Mouse (Mus musculus) neural tube, embryonic 15.5 days (tissue): Measurements from ENCODE around the gene Ndufc2. TPM values are rescaled to one million over a fixed set of nuclear protein-coding genes. Genes with fewer than 3 reads are reported as not detected.
A peak's percentile ranks its signal among the peaks of the same experiment; 100 is the strongest.

Experiments
- ATAC-seq: fragments of 200-750 bp; cut with Nextera tagmentation; 2 replicates; pipeline ENCODE4 v1.8.0; 2017; ENCODE audit warnings: mild to moderate bottlenecking, moderate TSS enrichment, moderate library complexity; ENCODE audit not compliant: low FRiP score
- H3K27ac ChIP-seq: fragments of 300-500 bp; sonication (generic); replicated peaks from 2 replicates; pipeline ENCODE4 v1.5.1; 2015; ENCODE audit warnings: mild to moderate bottlenecking, inconsistent platforms
- H3K27me3 ChIP-seq: fragments of 300-500 bp; sonication (generic); replicated peaks from 2 replicates; pipeline ENCODE4 v1.6.1; 2015; ENCODE audit warnings: inconsistent platforms
- H3K36me3 ChIP-seq: fragments of 300-500 bp; sonication (generic); 2 replicates; pipeline ENCODE4 v1.6.1; 2015; ENCODE audit warnings: inconsistent platforms
- H3K4me1 ChIP-seq: fragments of 300-500 bp; sonication (generic); 2 replicates; pipeline ENCODE4 v1.6.1; 2015; ENCODE audit warnings: inconsistent platforms
- H3K4me2 ChIP-seq: fragments of 300-500 bp; sonication (generic); 2 replicates; pipeline ENCODE4 v1.6.1; 2015; ENCODE audit warnings: inconsistent platforms, mild to moderate bottlenecking, moderate library complexity
- H3K4me3 ChIP-seq: fragments of 300-500 bp; sonication (generic); replicated peaks from 2 replicates; pipeline ENCODE4 v1.5.1; 2015; ENCODE audit warnings: mild to moderate bottlenecking, inconsistent platforms
- H3K9ac ChIP-seq: fragments of 300-500 bp; sonication (generic); replicated peaks from 2 replicates; pipeline ENCODE4 v1.6.1; 2015; ENCODE audit warnings: mild to moderate bottlenecking, inconsistent platforms
- H3K9me3 ChIP-seq: fragments of 300-500 bp; sonication (generic); replicated peaks from 2 replicates; pipeline ENCODE4 v1.6.1; 2016; ENCODE audit warnings: inconsistent platforms
- whole genome bisulfite sequencing: fragments of 180-500 bp; shearing (Covaris S2); methylation state at CpG from one replicate; pipeline ENCODE4 v1.1.7; 2015; ENCODE audit warnings: mixed read lengths; 5-methylcytosine and 5-hydroxymethylcytosine counted together
- polyA plus RNA-seq: library from polyadenylated mRNA; unstranded; fragments of >200 nt; fragmentation: Nextera tagmentation; extraction: Ambion mirVana; gene quantifications from 2 replicates; pipeline ENCODE4 v1.2.1, GENCODE M21; 2015

The Ndufc2 gene
- polyA plus RNA-seq, 1 experiment from 2014 or later = 526 TPM

DNA sequence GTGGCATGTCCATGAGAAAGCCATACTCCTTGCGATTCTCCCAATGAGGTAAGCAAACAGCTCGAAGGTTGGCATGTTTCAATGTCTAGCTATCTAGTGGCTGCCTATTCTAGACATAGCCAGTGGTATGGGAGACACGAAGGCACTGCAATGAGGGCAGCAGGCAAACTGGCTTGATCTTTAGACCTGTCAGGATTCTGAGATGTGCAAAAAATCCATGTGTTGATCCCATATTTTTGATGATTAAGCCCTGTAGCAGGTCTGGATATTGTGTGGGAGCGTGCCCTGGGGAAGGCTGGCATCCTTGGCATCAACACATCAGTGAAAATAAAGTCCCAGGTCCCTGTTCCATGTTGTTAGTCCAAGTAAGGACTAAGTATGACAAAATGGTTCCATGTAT, 11.3 kb upstream of the Ndufc2 start:
- no peak overlapping the region for H3K9ac ChIP-seq
- H3K4me2 ChIP-seq = no peak overlapping the region
- no peaks in the 10 kb centered on the region for H3K27me3 ChIP-seq
- no peak overlapping the region for H3K4me3 ChIP-seq
- ATAC-seq = no peak
- 94% methylated on average over 4 of the region's 4 CpGs for WGBS
- H3K9me3 ChIP-seq = no peaks in the 10 kb centered on the region
- H3K27ac ChIP-seq = no peak overlapping the region
- H3K36me3 ChIP-seq = peaks cover 49% of the 10 kb centered on the region
- no peaks in the 10 kb centered on the region for H3K4me1 ChIP-seq

DNA sequence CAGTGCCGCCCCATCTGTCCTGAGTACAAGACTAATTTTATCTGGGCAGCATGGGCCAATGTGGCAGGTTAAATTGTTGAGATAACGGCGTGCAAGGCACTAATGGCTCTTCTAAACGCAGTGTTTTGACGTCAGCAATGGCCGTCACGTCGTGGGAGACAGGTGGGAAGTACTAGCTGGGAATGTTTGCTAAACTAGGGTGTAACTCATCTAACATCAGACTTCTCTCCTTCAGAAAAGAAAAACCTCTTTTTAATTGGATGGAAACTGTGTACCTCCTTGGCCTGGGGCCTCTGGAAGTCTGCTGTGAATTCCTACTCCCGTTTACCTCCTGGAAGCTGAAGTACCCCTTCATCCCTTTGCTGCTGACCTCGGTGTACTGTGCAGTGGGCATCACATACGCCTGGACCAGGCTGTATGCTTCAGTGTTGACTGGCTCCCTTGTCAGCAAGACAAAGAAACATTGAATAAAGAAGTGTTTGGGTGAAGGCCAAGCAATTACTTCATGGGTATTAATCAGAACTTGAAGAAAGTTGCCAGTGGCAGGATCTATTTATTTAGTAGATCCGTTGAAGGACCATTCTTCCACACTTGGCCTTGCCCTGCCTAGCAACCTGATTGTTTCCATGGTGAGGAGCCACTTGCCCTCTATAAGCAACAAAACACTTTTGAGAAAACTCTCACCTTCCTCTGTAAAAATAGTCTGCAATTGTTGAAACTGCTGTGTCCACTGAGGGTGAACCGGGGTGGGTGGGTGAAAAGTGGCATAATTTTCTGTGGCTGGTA, 8.3 kb upstream of the Ndufc2 start:
- ATAC-seq = peak; percentile 87
- peaks cover 27% of the 10 kb centered on the region for H3K36me3 ChIP-seq
- 49% methylated on average over 13 of the region's 13 CpGs for WGBS

DNA sequence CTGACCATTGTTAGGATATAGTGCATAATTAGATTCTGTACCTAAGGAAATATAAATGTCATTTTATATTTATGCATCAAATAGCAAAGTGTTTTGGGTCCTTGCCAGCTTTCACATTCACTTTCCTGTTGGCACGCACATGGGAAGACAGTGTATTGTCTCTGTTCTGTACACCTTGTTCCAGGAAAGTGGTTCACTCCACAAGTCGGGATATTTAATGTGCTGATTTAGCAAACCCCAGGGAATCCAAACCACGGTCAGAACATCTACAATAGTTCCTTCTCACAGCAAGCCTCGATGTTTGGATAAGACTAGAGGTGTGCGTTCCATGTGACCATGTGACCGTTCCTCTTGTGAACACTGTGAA, 7.7 kb upstream of the Ndufc2 start:
- 56% methylated on average over 6 of the region's 6 CpGs for WGBS

More for the DNA sequence above, 8.3 kb upstream of the Ndufc2 start:
- Histone ChIP-seq H3K9ac (no peak overlapping the region), H3K4me3 (no peak overlapping the region), H3K4me2 (no peak overlapping the region), H3K27me3 (no peaks in the 10 kb centered on the region), H3K9me3 (no peaks in the 10 kb centered on the region), H3K4me1 (no peaks in the 10 kb centered on the region), H3K27ac (peak overlapping the region; percentile 15; the same call in 1 of the 2 replicates)

DNA sequence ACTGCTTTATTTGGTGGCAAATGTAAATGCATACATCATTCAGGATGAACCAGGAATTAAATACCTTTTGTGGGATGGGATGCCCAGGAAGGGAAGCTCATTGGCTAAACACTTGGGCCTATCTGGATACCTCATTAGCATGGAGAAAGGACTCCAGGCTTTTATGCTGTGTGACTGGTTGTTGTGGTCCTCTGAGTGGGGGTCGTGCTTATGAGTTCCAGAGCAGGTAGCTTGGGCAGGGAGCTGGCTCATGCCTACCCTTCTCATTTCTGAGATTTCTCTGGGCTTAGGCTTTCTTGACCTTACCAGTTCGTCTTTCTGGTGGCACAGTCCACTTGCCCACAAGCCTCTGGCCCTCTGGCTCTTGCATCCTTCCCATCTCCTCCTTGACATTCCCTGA, 5.4 kb upstream of the Ndufc2 start:
- Histone ChIP-seq H3K4me3 (no peak overlapping the region), H3K4me1 (peaks cover under 1% of the 10 kb centered on the region; the same call in 1 of the 2 replicates), H3K36me3 (peaks cover 7% of the 10 kb centered on the region; the same call in 1 of the 2 replicates), H3K27ac (no peak overlapping the region), H3K9me3 (no peaks in the 10 kb centered on the region), H3K4me2 (no peak overlapping the region), H3K9ac (no peak overlapping the region), H3K27me3 (no peaks in the 10 kb centered on the region)
- ATAC-seq = no peak
- WGBS = 86% methylated on average over 2 of the region's 2 CpGs

More for the DNA sequence above, 7.7 kb upstream of the Ndufc2 start:
- no peaks in the 10 kb centered on the region for H3K9me3 ChIP-seq
- H3K4me3 ChIP-seq = no peak overlapping the region
- H3K36me3 ChIP-seq = peaks cover 21% of the 10 kb centered on the region
- ATAC-seq = no peak
- H3K9ac ChIP-seq = no peak overlapping the region
- no peak overlapping the region for H3K27ac ChIP-seq
- no peaks in the 10 kb centered on the region for H3K4me1 ChIP-seq
- no peak overlapping the region for H3K4me2 ChIP-seq
- no peaks in the 10 kb centered on the region for H3K27me3 ChIP-seq

DNA sequence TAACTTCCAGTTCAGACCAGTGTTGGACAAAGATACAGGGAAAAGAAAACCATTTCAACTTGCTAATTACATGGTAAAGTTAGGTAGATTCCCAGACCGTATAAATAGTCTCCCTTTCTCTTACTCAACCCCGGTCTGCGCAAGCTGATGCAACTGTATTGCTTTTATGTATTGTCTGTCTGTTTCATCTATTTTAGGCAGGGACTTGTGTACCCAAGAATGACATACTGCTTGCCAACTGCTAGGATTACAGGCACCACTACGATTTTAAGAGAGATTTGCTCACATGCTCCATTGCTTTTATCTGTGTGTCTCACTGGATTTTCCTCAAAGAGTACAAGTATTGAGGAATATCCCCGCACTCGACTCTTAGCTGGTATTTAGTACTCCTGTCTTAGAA, 860 bp upstream of the Ndufc2 start:
- no peak overlapping the region for H3K4me3 ChIP-seq
- no peaks in the 10 kb centered on the region for H3K9me3 ChIP-seq
- H3K27me3 ChIP-seq = no peaks in the 10 kb centered on the region
- 91% methylated on average over 6 of the region's 6 CpGs for WGBS
- no peak overlapping the region for H3K27ac ChIP-seq
- H3K9ac ChIP-seq = no peak overlapping the region
- peaks cover 24% of the 10 kb centered on the region for H3K4me1 ChIP-seq
- ATAC-seq = no peak
- no peak overlapping the region for H3K4me2 ChIP-seq
- no peaks in the 10 kb centered on the region; the same call in none of the 2 replicates for H3K36me3 ChIP-seq

DNA sequence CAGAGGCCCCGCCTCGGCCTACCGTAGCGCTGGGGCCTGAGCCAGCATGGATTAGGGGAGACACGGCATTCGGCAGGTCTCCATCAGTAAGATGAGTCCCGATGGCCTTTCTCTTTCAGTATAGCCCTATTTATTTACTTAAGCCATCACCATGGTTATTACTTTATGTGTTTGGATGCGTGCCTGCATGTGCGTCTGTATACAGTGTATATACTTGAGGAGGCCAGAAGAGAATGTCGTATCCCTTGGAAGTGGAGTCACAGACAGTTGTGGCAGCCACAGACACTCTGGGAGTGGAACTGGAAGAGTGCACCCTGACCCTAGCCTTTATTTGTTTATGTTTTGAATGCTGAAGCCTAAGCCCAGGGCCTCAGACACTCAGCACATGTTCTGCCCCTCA, 7.3 kb downstream of the Ndufc2 start:
- no peaks in the 10 kb centered on the region for H3K27me3 ChIP-seq
- no peak overlapping the region for H3K27ac ChIP-seq
- ATAC-seq = no peak
- H3K9me3 ChIP-seq = no peaks in the 10 kb centered on the region
- no peak overlapping the region for H3K4me3 ChIP-seq
- peaks cover 4% of the 10 kb centered on the region for H3K4me1 ChIP-seq
- no peak overlapping the region for H3K9ac ChIP-seq
- H3K36me3 ChIP-seq = peaks cover 47% of the 10 kb centered on the region
- no peak overlapping the region for H3K4me2 ChIP-seq
- WGBS = 66% methylated on average over 10 of the region's 10 CpGs

DNA sequence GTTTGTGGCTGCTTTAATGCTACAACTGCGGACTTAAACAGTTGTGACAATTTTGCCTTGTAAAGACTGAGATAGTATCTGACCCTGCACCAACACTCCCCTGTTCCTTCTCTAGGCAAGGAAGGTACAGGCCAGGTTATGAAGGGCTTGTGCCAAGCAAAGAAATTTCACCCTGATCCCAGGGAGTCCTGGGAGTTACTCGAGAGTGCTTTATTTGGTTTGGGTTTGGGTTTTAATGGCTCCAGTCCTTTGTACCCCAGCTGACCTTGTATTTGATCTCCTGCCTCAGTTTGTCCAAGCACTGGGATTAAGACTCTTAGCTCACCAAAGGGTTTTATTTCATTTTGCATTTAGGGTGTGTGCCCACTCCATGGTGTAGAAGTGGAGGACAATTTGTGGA, 11.3 kb downstream of the Ndufc2 start:
- H3K27me3 ChIP-seq = no peaks in the 10 kb centered on the region
- H3K9ac ChIP-seq = no peak overlapping the region
- H3K4me2 ChIP-seq = no peak overlapping the region
- WGBS = 96% methylated on average over 2 of the region's 2 CpGs
- peaks cover 47% of the 10 kb centered on the region for H3K36me3 ChIP-seq
- no peak overlapping the region for H3K27ac ChIP-seq
- H3K9me3 ChIP-seq = no peaks in the 10 kb centered on the region
- no peak overlapping the region for H3K4me3 ChIP-seq
- H3K4me1 ChIP-seq = no peaks in the 10 kb centered on the region; the same call in 1 of the 2 replicates
- no peak for ATAC-seq

DNA sequence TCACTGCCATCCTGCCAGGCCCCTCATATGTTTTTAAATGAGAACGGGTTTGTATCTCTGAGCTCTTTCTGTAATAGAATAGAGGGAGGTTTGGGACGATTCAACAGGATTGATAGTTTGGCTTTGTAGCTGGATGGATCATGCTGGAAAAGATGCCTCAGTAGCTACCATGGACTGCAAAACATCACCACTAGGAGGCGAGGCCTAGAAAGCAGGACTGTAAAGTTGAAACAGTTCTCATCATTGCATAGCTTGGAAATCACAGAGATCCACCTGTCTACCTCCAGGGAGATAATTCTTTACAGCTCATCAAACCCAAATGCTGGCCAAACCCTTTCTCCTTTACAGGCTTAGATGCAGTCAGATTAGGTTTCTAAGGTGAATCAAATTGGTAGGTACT, 11.8 kb downstream of the Ndufc2 start:
- H3K4me2 ChIP-seq = no peak overlapping the region
- H3K9ac ChIP-seq = no peak overlapping the region
- no peak overlapping the region for H3K4me3 ChIP-seq
- peaks cover 47% of the 10 kb centered on the region for H3K36me3 ChIP-seq
- H3K4me1 ChIP-seq = no peaks in the 10 kb centered on the region; the same call in 1 of the 2 replicates
- WGBS = 85% methylated on average over 3 of the region's 3 CpGs
- H3K27ac ChIP-seq = no peak overlapping the region
- ATAC-seq = no peak
- H3K27me3 ChIP-seq = no peaks in the 10 kb centered on the region
- H3K9me3 ChIP-seq = no peaks in the 10 kb centered on the region

DNA sequence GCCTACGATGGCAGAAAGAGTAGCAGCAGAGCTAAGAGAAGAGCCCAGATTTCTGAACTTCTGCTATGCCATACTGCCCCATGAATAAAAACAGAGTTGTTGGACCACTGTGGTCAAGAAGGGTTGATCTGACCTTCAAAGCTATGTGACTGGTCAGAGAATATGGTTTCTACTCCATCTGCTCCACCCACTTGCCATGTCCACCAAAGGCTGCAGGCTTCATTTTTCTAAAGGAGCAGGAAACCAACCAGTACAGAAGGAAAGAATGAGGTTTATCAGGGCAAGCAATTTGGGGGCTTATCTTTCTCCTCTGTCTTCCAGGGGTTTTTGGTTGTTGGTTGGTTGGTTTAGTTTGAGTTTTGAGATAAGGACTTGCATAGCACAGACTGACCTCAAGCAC, 14.2 kb downstream of the Ndufc2 start:
- H3K27me3 ChIP-seq = no peaks in the 10 kb centered on the region
- ATAC-seq = no peak
- no peak overlapping the region for H3K9ac ChIP-seq
- WGBS = 92% methylated on average over 1 of the region's 1 CpGs
- H3K9me3 ChIP-seq = no peaks in the 10 kb centered on the region
- H3K36me3 ChIP-seq = peaks cover 29% of the 10 kb centered on the region
- peaks cover 5% of the 10 kb centered on the region; the same call in 1 of the 2 replicates for H3K4me1 ChIP-seq
- H3K4me2 ChIP-seq = no peak overlapping the region
- no peak overlapping the region for H3K4me3 ChIP-seq
- H3K27ac ChIP-seq = no peak overlapping the region

DNA sequence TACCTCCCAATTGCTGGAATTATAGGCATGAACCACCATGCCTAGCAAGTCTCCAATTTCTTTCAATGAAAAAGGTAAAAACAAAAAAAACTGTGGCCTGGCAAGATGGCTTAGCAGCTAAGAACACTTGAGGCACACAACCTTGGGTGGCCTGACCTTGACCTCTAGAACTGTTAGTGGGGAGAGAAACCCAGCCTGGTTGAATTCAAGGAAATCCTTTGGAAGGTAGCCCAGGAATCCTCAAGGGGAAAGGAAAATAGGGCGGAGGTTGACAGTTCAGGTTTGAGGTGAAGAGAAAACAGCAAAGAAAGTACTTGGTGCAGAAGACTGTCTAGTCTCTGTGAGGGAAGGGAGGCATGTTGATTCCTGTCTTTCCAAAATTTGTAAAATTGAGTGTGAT, 14.6 kb downstream of the Ndufc2 start:
- H3K4me2 ChIP-seq = no peak overlapping the region
- no peaks in the 10 kb centered on the region for H3K27me3 ChIP-seq
- no peaks in the 10 kb centered on the region for H3K9me3 ChIP-seq
- no peak for ATAC-seq
- no peak overlapping the region for H3K27ac ChIP-seq
- no peak overlapping the region for H3K9ac ChIP-seq
- peaks cover 5% of the 10 kb centered on the region; the same call in 1 of the 2 replicates for H3K4me1 ChIP-seq
- H3K4me3 ChIP-seq = no peak overlapping the region
- H3K36me3 ChIP-seq = peaks cover 25% of the 10 kb centered on the region
- WGBS = 80% methylated on average over 1 of the region's 1 CpGs

DNA sequence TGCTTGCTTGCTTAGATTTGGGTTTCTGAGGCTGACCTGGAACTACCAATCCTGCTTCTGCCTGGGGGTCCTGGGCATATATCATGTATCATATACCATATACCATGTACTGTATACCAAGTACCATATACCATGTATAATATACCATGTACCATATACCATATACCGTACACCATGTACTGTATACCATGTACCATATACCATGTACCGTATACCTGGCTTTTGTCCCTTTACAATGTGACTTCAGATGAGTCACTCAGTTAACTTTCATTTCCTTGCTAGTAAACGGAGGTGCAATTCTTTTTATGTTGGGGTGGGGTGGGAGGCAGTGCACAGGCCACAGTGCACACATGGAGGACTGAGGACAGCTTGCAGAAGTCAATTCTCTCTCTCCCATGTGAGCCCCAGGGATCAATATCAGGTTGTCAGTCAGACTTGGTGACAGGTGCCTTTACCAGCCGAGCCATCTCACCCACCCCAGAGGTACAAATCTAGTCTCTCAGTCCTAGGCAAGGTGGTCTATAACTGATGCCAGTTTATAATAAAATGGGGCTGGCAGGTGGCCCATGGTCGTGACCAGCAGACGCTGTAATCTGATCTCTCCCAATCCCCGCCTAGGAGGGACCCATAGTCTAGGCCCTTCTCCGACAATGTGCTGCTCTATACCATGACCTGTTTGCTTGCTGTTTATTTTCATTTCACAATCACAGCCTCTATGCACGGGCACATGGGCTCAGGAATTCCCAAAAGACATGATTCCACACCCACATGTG, 15.3 kb downstream of the Ndufc2 start:
- Histone ChIP-seq H3K36me3 (peaks cover 18% of the 10 kb centered on the region), H3K9ac (no peak overlapping the region), H3K27me3 (no peaks in the 10 kb centered on the region), H3K9me3 (no peaks in the 10 kb centered on the region), H3K4me3 (no peak overlapping the region), H3K4me2 (no peak overlapping the region), H3K27ac (no peak overlapping the region), H3K4me1 (peaks cover 5% of the 10 kb centered on the region; the same call in 1 of the 2 replicates)
- WGBS = 68% methylated on average over 9 of the region's 9 CpGs
- no peak for ATAC-seq

DNA sequence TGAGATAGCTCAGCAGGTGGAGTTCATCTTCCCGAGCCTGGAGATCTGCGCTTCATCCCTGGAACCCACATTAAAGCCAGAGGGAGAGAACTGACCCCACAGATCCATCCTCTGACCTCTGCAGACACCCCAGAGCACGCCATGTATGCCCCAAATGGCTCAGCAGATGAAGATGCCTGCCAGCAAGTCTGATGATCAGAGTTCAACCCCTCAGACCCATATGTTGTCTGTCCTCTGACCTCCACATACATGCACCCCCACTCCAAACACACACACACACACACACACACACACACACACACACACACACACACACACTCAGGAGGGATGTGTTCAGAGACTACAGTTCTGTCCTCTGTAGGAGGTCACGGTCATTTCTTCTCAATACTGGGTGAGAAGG, 16.7 kb downstream of the Ndufc2 start:
- no peaks in the 10 kb centered on the region for H3K9me3 ChIP-seq

More for the DNA sequence above, 16.7 kb downstream of the Ndufc2 start:
- peaks cover 5% of the 10 kb centered on the region; the same call in 1 of the 2 replicates for H3K36me3 ChIP-seq
- H3K4me3 ChIP-seq = no peak overlapping the region
- no peak overlapping the region for H3K27ac ChIP-seq
- no peak overlapping the region for H3K9ac ChIP-seq
- peaks cover 5% of the 10 kb centered on the region; the same call in 1 of the 2 replicates for H3K4me1 ChIP-seq
- WGBS = 91% methylated on average over 4 of the region's 4 CpGs
- ATAC-seq = no peak
- H3K27me3 ChIP-seq = no peaks in the 10 kb centered on the region
- H3K4me2 ChIP-seq = no peak overlapping the region
